ENCODE assay signal across 8 mouse cellular contexts in the genomic region with DNA sequence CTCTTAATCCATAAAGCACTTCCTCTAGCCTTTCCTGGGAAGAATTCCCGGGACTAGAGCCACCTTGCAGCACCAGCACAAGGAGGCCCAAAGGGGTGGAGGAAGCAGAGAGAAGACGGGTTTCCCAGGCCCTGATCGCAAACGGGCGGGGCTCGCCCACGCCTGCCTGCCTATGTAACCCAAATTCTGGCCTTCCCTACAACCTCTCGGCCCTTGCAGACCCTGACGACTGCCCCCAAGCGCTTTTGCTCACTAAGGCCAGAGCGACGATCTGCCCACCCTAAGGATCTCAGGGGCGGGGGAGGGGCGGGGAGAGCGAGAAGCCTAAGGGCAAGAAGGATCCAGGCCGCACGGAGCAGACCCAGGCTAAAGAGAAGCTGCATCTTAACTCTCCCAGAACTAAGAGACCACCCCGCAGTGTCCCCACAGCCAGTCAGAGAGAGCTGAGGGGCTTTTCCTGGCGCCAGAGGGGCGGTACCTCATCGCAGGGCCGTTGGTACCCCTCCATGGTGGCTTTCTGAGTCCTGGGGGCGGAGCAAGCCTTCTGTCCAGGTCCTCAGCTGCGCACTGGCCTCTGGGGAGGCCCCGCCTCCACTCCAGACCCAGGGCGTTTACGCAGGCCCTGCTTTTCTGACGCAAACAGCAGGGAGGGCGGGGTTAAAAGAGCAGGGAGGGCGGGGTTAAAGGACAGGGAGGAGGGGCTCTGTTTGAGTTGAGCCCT. TPM values are rescaled to one million over a fixed set of nuclear protein-coding genes. Genes with fewer than 3 reads are reported as not detected.
DNase-seq lines count a peak whose midpoint lies in the region; ATAC-seq and TF ChIP-seq lines count a peak whose summit lies in the region.

A gene (minus strand): TSS at position 613 of the 721 bp plus-strand sequence.

- no peak for TF ChIP-seq CTCF in C2C12 (IDR thresholded peaks at IDR 0.05; ENCODE audit: control insufficient read depth, insufficient read depth, insufficient read length)

- peaks cover 4% of the 10 kb centered on the region for H3K36me3 ChIP-seq in C2C12 (ENCODE audit: control insufficient read depth, insufficient read depth)
- H3K36me3 ChIP-seq in heart, embryonic 11.5 days (ENCODE audit: control insufficient read depth, insufficient read depth, low read length): no peaks in the 10 kb centered on the region
- H3K36me3 ChIP-seq in kidney, embryonic 16.5 days (ENCODE audit: insufficient read depth, low read length): no peaks in the 10 kb centered on the region
- no peaks in the 10 kb centered on the region for H3K36me3 ChIP-seq in liver, embryonic 12.5 days
- H3K36me3 ChIP-seq in stomach, embryonic 15.5 days: no peaks in the 10 kb centered on the region

- H3K9me3 ChIP-seq in heart, embryonic 11.5 days (replicated peaks; ENCODE audit: control insufficient read depth, low read length): no peaks in the 10 kb centered on the region
- H3K9me3 ChIP-seq in kidney, embryonic 16.5 days (ENCODE audit: low read length): no peaks in the 10 kb centered on the region
- no peaks in the 10 kb centered on the region for H3K9me3 ChIP-seq in liver, embryonic 12.5 days (replicated peaks)
- no peaks in the 10 kb centered on the region for H3K9me3 ChIP-seq in stomach, embryonic 15.5 days

- H3K27ac ChIP-seq in heart, embryonic 11.5 days (ENCODE audit: low read depth, low read length): peak within 1 kb of the TSS; percentile 78
- H3K27ac ChIP-seq in kidney, embryonic 16.5 days (ENCODE audit: low read length): peak within 1 kb of the TSS; percentile 90
- H3K27ac ChIP-seq in liver, embryonic 12.5 days: peak within 1 kb of the TSS; percentile 67; the same call in 1 of the 2 replicates
- H3K27ac ChIP-seq in stomach, embryonic 15.5 days: peak within 1 kb of the TSS; percentile 86

- peak; percentile 92 for DNase-seq in brain, adult 2 months (ENCODE audit: low read depth, low spot score)
- peak; percentile 76 to 79 for DNase-seq in natural killer cell, adult 2 months (ENCODE audit: low spot score in 2 of 2)

- H3ac ChIP-seq in C2C12 (ENCODE audit: control insufficient read depth, insufficient read length, low read depth): peak within 1 kb of the TSS; percentile 31

- peak within 1 kb of the TSS; percentile 34 for H3K4me3 ChIP-seq in C2C12 (ENCODE audit: insufficient read depth, poor library complexity, severe bottlenecking)
- H3K4me3 ChIP-seq in heart, embryonic 11.5 days (ENCODE audit: low read depth, low read length): peak within 1 kb of the TSS; percentile 46
- H3K4me3 ChIP-seq in kidney, embryonic 16.5 days (ENCODE audit: low read length): peak within 1 kb of the TSS; percentile 56
- peak within 1 kb of the TSS; percentile 63 for H3K4me3 ChIP-seq in liver, embryonic 12.5 days
- peak within 1 kb of the TSS; percentile 51 for H3K4me3 ChIP-seq in stomach, embryonic 15.5 days (replicated peaks)

- H3K79me3 ChIP-seq in C2C12 (ENCODE audit: low read depth): peaks cover 10% of the 10 kb centered on the region

- no peaks in the 10 kb centered on the region for H3K27me3 ChIP-seq in C2C12 (ENCODE audit: control insufficient read depth, insufficient read depth, insufficient read length)
- H3K27me3 ChIP-seq in heart, embryonic 11.5 days (ENCODE audit: control insufficient read depth, insufficient read depth, low read length): no peaks in the 10 kb centered on the region
- H3K27me3 ChIP-seq in kidney, embryonic 16.5 days (ENCODE audit: insufficient read depth, low read length): no peaks in the 10 kb centered on the region
- no peaks in the 10 kb centered on the region for H3K27me3 ChIP-seq in liver, embryonic 12.5 days (replicated peaks)
- no peaks in the 10 kb centered on the region for H3K27me3 ChIP-seq in stomach, embryonic 15.5 days (replicated peaks)

- peaks cover 31% of the 10 kb centered on the region for H3K79me2 ChIP-seq in C2C12 (ENCODE audit: control insufficient read depth, insufficient read depth)

- peak; percentile 100 for ATAC-seq in erythroblast, adult 5-6 weeks (replicated peaks; ENCODE audit: low FRiP score, poor library complexity, severe bottlenecking)
- ATAC-seq in heart, embryonic 11.5 days (replicated peaks; ENCODE audit: insufficient number of reproducible peaks, low FRiP score, low TSS enrichment): peak; percentile 98
- peak; percentile 100 for ATAC-seq in kidney, embryonic 16.5 days (ENCODE audit: low FRiP score, low TSS enrichment)
- ATAC-seq in liver, embryonic 12.5 days: peak; percentile 99
- ATAC-seq in stomach, embryonic 15.5 days (ENCODE audit: insufficient read depth, low FRiP score, low read depth): peak; percentile 98

- 8% methylated on average over 29 of the region's 30 CpGs for WGBS in heart, embryonic 11.5 days (ENCODE audit: insufficient replicate concordance)
- 16% methylated on average over 29 of the region's 30 CpGs for WGBS in kidney, embryonic 16.5 days
- WGBS in liver, embryonic 12.5 days (ENCODE audit: insufficient replicate concordance): 3% methylated on average over 29 of the region's 30 CpGs
- WGBS in stomach, embryonic 15.5 days: 9% methylated on average over 30 of the region's 30 CpGs

- H3K9ac ChIP-seq in heart, embryonic 11.5 days (ENCODE audit: low read depth, low read length): peak within 1 kb of the TSS; percentile 72
- peak within 1 kb of the TSS; percentile 69 for H3K9ac ChIP-seq in kidney, embryonic 16.5 days (replicated peaks; ENCODE audit: low read length)
- H3K9ac ChIP-seq in liver, embryonic 12.5 days: peak within 1 kb of the TSS; percentile 69
- H3K9ac ChIP-seq in stomach, embryonic 15.5 days: peak within 1 kb of the TSS; percentile 22; the same call in 1 of the 2 replicates

- H3K4me1 ChIP-seq in heart, embryonic 11.5 days (ENCODE audit: control insufficient read depth, insufficient read depth, low read length): no peaks in the 10 kb centered on the region
- no peaks in the 10 kb centered on the region for H3K4me1 ChIP-seq in kidney, embryonic 16.5 days (ENCODE audit: insufficient read depth, low read length)
- 0 out of 2 replicates have a peak, but pooled peaks cover 5% of the 10 kb centered on the region for H3K4me1 ChIP-seq in liver, embryonic 12.5 days
- no peaks in the 10 kb centered on the region for H3K4me1 ChIP-seq in stomach, embryonic 15.5 days

- H3K4me2 ChIP-seq in heart, embryonic 11.5 days: peak within 1 kb of the TSS; percentile 62
- peak within 1 kb of the TSS; percentile 49 for H3K4me2 ChIP-seq in kidney, embryonic 16.5 days (replicated peaks; ENCODE audit: low read depth, low read length)
- H3K4me2 ChIP-seq in liver, embryonic 12.5 days: peak within 1 kb of the TSS; percentile 65
- H3K4me2 ChIP-seq in stomach, embryonic 15.5 days: peak within 1 kb of the TSS; percentile 41

TF ChIP-seq in C2C12, 6 proteins besides CTCF, POLR2A, EP300 and RAD21:
- TF ChIP-seq FOSL1 (IDR thresholded peaks at IDR 0.05; ENCODE audit: insufficient read depth, low read length, poor library complexity, severe bottlenecking) (no peak), MYOD1 (IDR thresholded peaks at IDR 0.05; ENCODE audit: control insufficient read depth, insufficient read length, low read depth) (no peak), MAX (IDR thresholded peaks at IDR 0.05) (no peak), MYOG (IDR thresholded peaks at IDR 0.05; ENCODE audit: control insufficient read depth, extremely low read depth, insufficient read length) (no peak), CEBPB (IDR thresholded peaks at IDR 0.05; ENCODE audit: low read depth) (no peak), USF1 (IDR thresholded peaks at IDR 0.05; ENCODE audit: low read depth) (no peak)

RNA-seq across cellular contexts. Expression of the gene that starts here (rescaled TPM):
- polyA plus RNA-seq in C2C12 (2012; fragmentation: generic; extraction: Trizol): 25.4 TPM
- total RNA-seq in erythroblast, adult 5-6 weeks (2015; ENCODE audit: low replicate concordance): 16.1 and 26.7 TPM in 2 replicates
- total RNA-seq in erythroblast, adult 5-6 weeks (2017; ENCODE audit: low replicate concordance): 12.9 and 17.1 TPM in 2 replicates
- polyA plus RNA-seq in heart, embryonic 11.5 days (2014; fragmentation: Nextera tagmentation; extraction: Ambion mirVana): 54.9 and 62.3 TPM in 2 replicates
- polyA plus RNA-seq in kidney, embryonic 16.5 days (2015; fragmentation: Nextera tagmentation; extraction: Ambion mirVana): 59.4 and 68.8 TPM in 2 replicates
- polyA plus RNA-seq in liver, embryonic 12.5 days (2016; fragmentation: Nextera tagmentation; extraction: Ambion mirVana): 26.9 and 28.0 TPM in 2 replicates
- 70.2 and 77.6 TPM in 2 replicates for polyA plus RNA-seq in stomach, embryonic 15.5 days (2015; fragmentation: Nextera tagmentation; extraction: Ambion mirVana)

Comparison
In these comparisons a context has a peak if more than half of its experiments do, and no peak if none do; other contexts are left out.
1. Peak in every context shown above with its lines: DNase-seq, ATAC-seq, H3K4me3 ChIP-seq and H3K27ac ChIP-seq.
2. H3K9ac ChIP-seq: peak in every context shown above with its lines; median percentile 72 in heart, embryonic 11.5 days; 69 in kidney, embryonic 16.5 days; 69 in liver, embryonic 12.5 days; 22 in stomach, embryonic 15.5 days.